Mouse (Mus musculus): Measurements from ENCODE around the gene Otos. TPM values are rescaled to one million over a fixed set of nuclear protein-coding genes. Genes with fewer than 3 reads are reported as not detected.

Otos gene
- polyA plus RNA-seq, 1 experiment: 0.27 TPM

GRCm38 (mm10) chr1:92651467-92651866 is 2.8 kb upstream of the Otos start:
- H3K27ac ChIP-seq (ENCODE audit: insufficient read depth, low read length): no peak overlapping the region
- no peak for TF ChIP-seq CTCF (IDR thresholded peaks at IDR 0.05; ENCODE audit: extremely low read depth, insufficient read depth, low read length)
- no peak for TF ChIP-seq POLR2A (IDR thresholded peaks at IDR 0.05; ENCODE audit: extremely low read depth, insufficient read depth, low read length)
- no peak overlapping the region for H3K4me3 ChIP-seq (ENCODE audit: insufficient read depth, low read length)
- H3K4me1 ChIP-seq (ENCODE audit: control insufficient read depth, insufficient read depth, low read length): 0 out of 2 replicates have a peak, but pooled peaks cover 1% of the 10 kb centered on the region

GRCm38 (mm10) chr1:92648197-92648596 is 444 bp downstream of the Otos start:
- Histone ChIP-seq H3K27ac (ENCODE audit: insufficient read depth, low read length) (no peak overlapping the region), H3K4me3 (ENCODE audit: insufficient read depth, low read length) (no peak overlapping the region), H3K4me1 (ENCODE audit: control insufficient read depth, insufficient read depth, low read length) (0 out of 2 replicates have a peak, but pooled peaks cover 1% of the 10 kb centered on the region)
- TF ChIP-seq POLR2A (IDR thresholded peaks at IDR 0.05; ENCODE audit: extremely low read depth, insufficient read depth, low read length) (no peak), CTCF (IDR thresholded peaks at IDR 0.05; ENCODE audit: extremely low read depth, insufficient read depth, low read length) (no peak)

GRCm38 (mm10) chr1:92647752-92648151 is 889 bp downstream of the Otos start:
- peak; percentile 87 for TF ChIP-seq CTCF (IDR thresholded peaks at IDR 0.05; ENCODE audit: extremely low read depth, insufficient read depth, low read length)
- no peak for TF ChIP-seq POLR2A (IDR thresholded peaks at IDR 0.05; ENCODE audit: extremely low read depth, insufficient read depth, low read length)
- no peak overlapping the region for H3K27ac ChIP-seq (ENCODE audit: insufficient read depth, low read length)

GRCm38 (mm10) chr1:92647026-92647425 is 1.6 kb downstream of the Otos start:
- no peak overlapping the region for H3K27ac ChIP-seq (ENCODE audit: insufficient read depth, low read length)
- no peak overlapping the region for H3K4me3 ChIP-seq (ENCODE audit: insufficient read depth, low read length)
- H3K4me1 ChIP-seq (ENCODE audit: control insufficient read depth, insufficient read depth, low read length): 0 out of 2 replicates have a peak, but pooled peaks cover under 1% of the 10 kb centered on the region
- TF ChIP-seq POLR2A (IDR thresholded peaks at IDR 0.05; ENCODE audit: extremely low read depth, insufficient read depth, low read length) (no peak), CTCF (IDR thresholded peaks at IDR 0.05; ENCODE audit: extremely low read depth, insufficient read depth, low read length) (no peak)

More at GRCm38 (mm10) chr1:92647752-92648151, 889 bp downstream of the Otos start:
- H3K4me3 ChIP-seq (ENCODE audit: insufficient read depth, low read length): no peak overlapping the region
- H3K4me1 ChIP-seq (ENCODE audit: control insufficient read depth, insufficient read depth, low read length): 0 out of 2 replicates have a peak, but pooled peaks cover 1% of the 10 kb centered on the region

GRCm38 (mm10) chr1:92646601-92647000 is 2.0 kb downstream of the Otos start:
- no peak overlapping the region for H3K27ac ChIP-seq (ENCODE audit: insufficient read depth, low read length)
- H3K4me1 ChIP-seq (ENCODE audit: control insufficient read depth, insufficient read depth, low read length): no peaks in the 10 kb centered on the region
- TF ChIP-seq CTCF (IDR thresholded peaks at IDR 0.05; ENCODE audit: extremely low read depth, insufficient read depth, low read length): no peak
- TF ChIP-seq POLR2A (IDR thresholded peaks at IDR 0.05; ENCODE audit: extremely low read depth, insufficient read depth, low read length): no peak
- no peak overlapping the region for H3K4me3 ChIP-seq (ENCODE audit: insufficient read depth, low read length)

- TF ChIP-seq CTCF (IDR thresholded peaks at IDR 0.05; ENCODE audit: extremely low read depth, insufficient read depth, low read length) (no peak), POLR2A (IDR thresholded peaks at IDR 0.05; ENCODE audit: extremely low read depth, insufficient read depth, low read length) (no peak)
- H3K4me3 ChIP-seq (ENCODE audit: insufficient read depth, low read length): no peak overlapping the region
- H3K4me1 ChIP-seq (ENCODE audit: control insufficient read depth, insufficient read depth, low read length): no peaks in the 10 kb centered on the region
These were observed 2.5 kb downstream of the Otos start for GRCm38 (mm10) chr1:92646111-92646510.

GRCm38 (mm10) chr1:92644916-92645315 is 3.7 kb downstream of the Otos start:
- no peak overlapping the region for H3K4me3 ChIP-seq (ENCODE audit: insufficient read depth, low read length)
- H3K27ac ChIP-seq (ENCODE audit: insufficient read depth, low read length): no peak overlapping the region
- peaks cover 2% of the 10 kb centered on the region; the same call in 1 of the 2 replicates for H3K4me1 ChIP-seq (ENCODE audit: control insufficient read depth, insufficient read depth, low read length)
- TF ChIP-seq CTCF (IDR thresholded peaks at IDR 0.05; ENCODE audit: extremely low read depth, insufficient read depth, low read length) (no peak), POLR2A (IDR thresholded peaks at IDR 0.05; ENCODE audit: extremely low read depth, insufficient read depth, low read length) (no peak)

More at GRCm38 (mm10) chr1:92646111-92646510, 2.5 kb downstream of the Otos start:
- no peak overlapping the region for H3K27ac ChIP-seq (ENCODE audit: insufficient read depth, low read length)

GRCm38 (mm10) chr1:92643691-92644090 is 5.0 kb downstream of the Otos start:
- H3K4me3 ChIP-seq (ENCODE audit: insufficient read depth, low read length): no peak overlapping the region
- TF ChIP-seq POLR2A (IDR thresholded peaks at IDR 0.05; ENCODE audit: extremely low read depth, insufficient read depth, low read length) (no peak), CTCF (IDR thresholded peaks at IDR 0.05; ENCODE audit: extremely low read depth, insufficient read depth, low read length) (no peak)
- peaks cover 2% of the 10 kb centered on the region; the same call in 1 of the 2 replicates for H3K4me1 ChIP-seq (ENCODE audit: control insufficient read depth, insufficient read depth, low read length)
- H3K27ac ChIP-seq (ENCODE audit: insufficient read depth, low read length): no peak overlapping the region

- TF ChIP-seq CTCF (IDR thresholded peaks at IDR 0.05; ENCODE audit: extremely low read depth, insufficient read depth, low read length) (no peak), POLR2A (IDR thresholded peaks at IDR 0.05; ENCODE audit: extremely low read depth, insufficient read depth, low read length) (peak; percentile 83)
- Histone ChIP-seq H3K4me1 (ENCODE audit: control insufficient read depth, insufficient read depth, low read length) (peaks cover 8% of the 10 kb centered on the region), H3K4me3 (ENCODE audit: insufficient read depth, low read length) (peak within 1 kb of the TSS; percentile 78), H3K27ac (ENCODE audit: insufficient read depth, low read length) (peak within 1 kb of the TSS; percentile 2)
These were observed 6.9 kb downstream of the Otos start, which contains the start of gene Cops9 for GRCm38 (mm10) chr1:92641514-92642272. Gene Cops9 (minus strand): TSS chr1:92641985.

GRCm38 (mm10) chr1:92640393-92640792 is 8.2 kb downstream of the Otos start:
- Histone ChIP-seq H3K4me3 (ENCODE audit: insufficient read depth, low read length) (peak overlapping the region; percentile 78; the same call in 1 of the 2 replicates), H3K27ac (ENCODE audit: insufficient read depth, low read length) (no peak overlapping the region), H3K4me1 (ENCODE audit: control insufficient read depth, insufficient read depth, low read length) (peaks cover 8% of the 10 kb centered on the region)
- TF ChIP-seq POLR2A (IDR thresholded peaks at IDR 0.05; ENCODE audit: extremely low read depth, insufficient read depth, low read length) (no peak), CTCF (IDR thresholded peaks at IDR 0.05; ENCODE audit: extremely low read depth, insufficient read depth, low read length) (no peak)
